Mouse (Mus musculus) lung, postnatal 0 days (tissue): Measurements from ENCODE around the gene Gm42372.

ENCODE experiments used
- CTCF ChIP-seq: IDR thresholded peaks from 2 replicates; pipeline ENCODE4 v1.5.1; 2016; ENCODE audit warnings: antibody characterized with exemption, mild to moderate bottlenecking
- EP300 ChIP-seq: IDR thresholded peaks from 2 replicates; pipeline ENCODE4 v1.6.1; 2016; ENCODE audit warnings: antibody characterized with exemption, mild to moderate bottlenecking, control low read depth

DNA sequence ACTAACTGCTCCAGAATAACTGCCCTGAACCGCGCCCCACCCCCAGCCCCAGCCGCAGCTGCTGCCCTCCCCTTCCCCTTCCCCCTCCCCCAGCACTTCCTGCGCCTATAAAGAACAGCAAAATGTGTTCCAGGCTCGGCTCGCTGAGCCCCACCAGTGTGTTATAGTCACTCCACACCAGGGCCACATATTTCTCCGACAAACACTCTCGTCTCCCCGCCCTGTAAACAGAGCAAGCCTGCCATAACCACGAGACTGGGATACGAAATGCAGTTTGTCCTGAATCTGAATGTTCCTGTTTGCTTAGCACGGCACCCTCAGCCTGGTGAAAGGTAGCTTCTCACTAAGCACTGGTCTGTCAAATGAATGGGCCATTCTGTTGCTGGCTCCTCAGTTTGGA, 2.5 kb upstream of the Gm42372 start:
- TF ChIP-seq EP300 (no peak), CTCF (no peak)
